Mouse (Mus musculus) midbrain, embryonic 11.5 days (tissue): ENCODE measurements around the gene Wnt4. TPM values are rescaled to one million over a fixed set of nuclear protein-coding genes. Genes with fewer than 3 reads are reported as not detected.

Experiments used
- ATAC-seq: fragments of 200-750 bp; cut with Nextera tagmentation; 2 replicates; pipeline ENCODE4 v1.8.0; 2017; ENCODE audit warnings: moderate TSS enrichment, moderate library complexity; ENCODE audit not compliant: low FRiP score
- DNase-seq: peaks from one replicate; pipeline ENCODE4 v3.0.0; 2015; ENCODE audit warnings: low spot score; ENCODE audit errors: missing footprints
- H3K27ac ChIP-seq: fragments of 300-500 bp; sonication (generic); 2 replicates; pipeline ENCODE4 v1.5.1; 2014; ENCODE audit warnings: low read depth, low read length
- H3K27me3 ChIP-seq: fragments of 300-500 bp; sonication (generic); 2 replicates; pipeline ENCODE4 v1.6.1; 2014; ENCODE audit warnings: mild to moderate bottlenecking, low read length, moderate library complexity, mixed read lengths; ENCODE audit not compliant: control insufficient read depth, insufficient read depth
- H3K36me3 ChIP-seq: fragments of 300-500 bp; sonication (generic); 2 replicates; pipeline ENCODE4 v1.6.1; 2014; ENCODE audit warnings: mild to moderate bottlenecking, low read length, moderate library complexity, mixed read lengths; ENCODE audit not compliant: control insufficient read depth, insufficient read depth
- H3K4me1 ChIP-seq: fragments of 300-500 bp; sonication (generic); 2 replicates; pipeline ENCODE4 v1.6.1; 2014; ENCODE audit warnings: low read length; ENCODE audit not compliant: control insufficient read depth, insufficient read depth
- H3K4me2 ChIP-seq: fragments of 300-500 bp; sonication (generic); 2 replicates; pipeline ENCODE4 v1.6.1; 2014; ENCODE audit warnings: mild to moderate bottlenecking, moderate library complexity
- H3K4me3 ChIP-seq: fragments of 300-500 bp; sonication (generic); 2 replicates; pipeline ENCODE4 v1.5.1; 2014; ENCODE audit warnings: low read depth, low read length
- H3K9ac ChIP-seq: fragments of 300-500 bp; sonication (generic); 2 replicates; pipeline ENCODE4 v1.6.1; 2014; ENCODE audit warnings: low read length
- H3K9me3 ChIP-seq: fragments of 300-500 bp; sonication (generic); 2 replicates; pipeline ENCODE4 v1.6.1; 2016; ENCODE audit warnings: low read length; ENCODE audit not compliant: control insufficient read depth
- WGBS: fragments of 180-500 bp; shearing (Covaris S2); extraction: QIAGEN DNeasy Blood & Tissue Kit; methylation state at CpG from one replicate; pipeline ENCODE4 v1.1.7; 2014; 5-methylcytosine and 5-hydroxymethylcytosine counted together
- polyA plus RNA-seq: library from polyadenylated mRNA; unstranded; fragments of >200 nt; fragmentation: Nextera tagmentation; extraction: Ambion mirVana; gene quantifications from 2 replicates; pipeline ENCODE4 v1.2.1, GENCODE M21; 2014

Gene Wnt4
- polyA plus RNA-seq, 1 experiment from 2014 or later = 1.4 TPM

DNA sequence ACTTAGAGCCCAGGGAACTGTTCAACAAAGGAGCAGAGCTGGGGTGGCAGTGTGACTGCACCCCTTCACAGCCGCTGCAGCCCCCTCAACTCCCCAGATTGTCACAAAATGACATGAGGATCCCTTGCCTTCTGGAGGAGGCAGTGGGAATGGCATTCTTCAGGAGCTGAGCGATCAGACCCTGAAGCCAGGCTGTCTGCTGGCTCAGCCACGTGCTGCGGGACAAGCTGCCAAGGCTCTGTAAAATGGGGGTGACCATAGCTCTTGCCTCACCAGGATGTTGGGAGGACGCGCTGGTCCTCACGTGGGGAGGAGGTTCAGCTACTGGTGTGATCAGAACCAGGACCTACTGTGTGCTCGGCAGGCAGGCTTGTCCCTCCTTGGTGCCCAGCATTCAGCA lies 17.7 kb downstream of the Wnt4 start:
- Histone ChIP-seq H3K9me3 (no peaks in the 10 kb centered on the region), H3K4me2 (no peak overlapping the region), H3K9ac (no peak overlapping the region), H3K4me3 (no peak overlapping the region), H3K27ac (no peak overlapping the region), H3K4me1 (no peaks in the 10 kb centered on the region), H3K27me3 (no peaks in the 10 kb centered on the region), H3K36me3 (no peaks in the 10 kb centered on the region)
- DNase-seq (no peak), ATAC-seq (no peak)
- WGBS = 82% methylated on average over 8 of the region's 8 CpGs

DNA sequence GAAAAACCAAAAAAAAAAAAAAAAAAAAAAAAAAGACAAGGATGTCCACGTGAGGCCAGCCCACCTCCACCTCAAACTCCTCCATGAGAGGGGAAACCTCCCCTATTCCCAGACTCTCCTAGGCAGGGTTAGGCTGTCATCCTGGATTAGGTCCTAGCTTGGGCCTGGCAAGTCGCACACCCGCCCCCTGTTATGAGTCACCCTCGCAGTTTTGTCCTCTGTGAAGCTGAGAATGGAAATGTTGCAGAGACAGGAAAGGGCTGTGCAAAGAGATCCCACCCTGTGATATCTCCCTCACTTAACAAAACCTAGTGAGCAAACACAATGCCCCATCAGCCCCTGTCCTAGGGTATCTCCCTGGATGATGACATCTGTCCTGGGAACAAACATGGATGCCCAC lies 20.3 kb downstream of the Wnt4 start:
- H3K9me3 ChIP-seq = no peaks in the 10 kb centered on the region
- 90% methylated on average over 4 of the region's 4 CpGs for WGBS

GRCm38 (mm10) chr4:137298406-137298805 lies 21.1 kb downstream of the Wnt4 start:
- Histone ChIP-seq H3K4me3 (no peak overlapping the region), H3K27me3 (no peaks in the 10 kb centered on the region), H3K9ac (no peak overlapping the region), H3K4me2 (no peak overlapping the region), H3K9me3 (no peaks in the 10 kb centered on the region), H3K4me1 (peaks cover 5% of the 10 kb centered on the region), H3K36me3 (no peaks in the 10 kb centered on the region), H3K27ac (no peak overlapping the region)
- DNase-seq = no peak
- WGBS = 87% methylated on average over 8 of the region's 8 CpGs
- no peak for ATAC-seq

More for the DNA sequence above, 20.3 kb downstream of the Wnt4 start:
- ATAC-seq (no peak), DNase-seq (no peak)
- Histone ChIP-seq H3K36me3 (no peaks in the 10 kb centered on the region), H3K4me3 (no peak overlapping the region), H3K27ac (no peak overlapping the region), H3K27me3 (no peaks in the 10 kb centered on the region), H3K4me2 (no peak overlapping the region), H3K9ac (no peak overlapping the region), H3K4me1 (peaks cover 5% of the 10 kb centered on the region)

DNA sequence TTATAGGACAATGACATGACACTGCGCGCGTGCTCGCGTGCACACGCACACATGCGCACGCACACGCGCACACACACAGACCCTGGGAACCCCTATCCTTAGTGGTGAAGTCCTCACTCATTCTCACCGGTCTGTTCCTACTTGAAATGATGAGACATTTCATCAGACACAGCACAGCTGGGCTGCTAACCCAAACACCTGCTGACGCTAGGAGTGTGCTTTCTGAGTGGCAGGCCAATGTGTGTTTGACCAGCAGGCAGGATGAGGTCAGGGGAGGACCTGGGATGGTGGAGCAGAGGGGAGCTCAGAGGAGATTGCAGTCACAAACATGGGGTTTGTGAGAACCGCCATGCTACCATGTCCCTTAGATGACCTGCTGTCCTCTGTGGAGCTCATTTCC lies 22.9 kb downstream of the Wnt4 start:
- no peak overlapping the region for H3K4me3 ChIP-seq
- no peak overlapping the region for H3K9ac ChIP-seq
- H3K4me1 ChIP-seq = peaks cover 5% of the 10 kb centered on the region
- no peak overlapping the region for H3K27ac ChIP-seq
- ATAC-seq (no peak), DNase-seq (no peak)
- no peak overlapping the region for H3K4me2 ChIP-seq
- H3K27me3 ChIP-seq = no peaks in the 10 kb centered on the region
- WGBS = 94% methylated on average over 13 of the region's 13 CpGs
- H3K9me3 ChIP-seq = no peaks in the 10 kb centered on the region
- H3K36me3 ChIP-seq = no peaks in the 10 kb centered on the region

DNA sequence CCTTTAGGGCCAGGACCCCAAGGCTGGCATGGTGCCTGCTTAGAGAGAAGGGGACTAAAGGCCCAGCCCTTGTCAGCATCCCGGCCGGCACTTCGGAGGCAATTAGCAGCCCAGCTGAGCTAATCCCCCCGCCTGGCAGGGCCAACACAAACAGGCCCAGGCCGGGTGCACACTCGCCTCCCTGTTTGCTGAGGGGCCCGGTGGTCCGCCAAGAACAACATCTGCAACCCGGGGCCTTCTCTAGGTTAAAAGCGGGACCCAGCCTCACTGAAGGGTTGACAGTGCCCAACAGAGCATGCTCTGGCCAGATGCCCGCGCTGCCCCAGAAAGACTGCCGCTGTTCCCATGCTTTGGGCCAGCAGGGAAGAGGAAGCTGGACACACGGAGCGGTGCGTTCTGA lies 24.3 kb downstream of the Wnt4 start:
- Histone ChIP-seq H3K4me2 (no peak overlapping the region), H3K36me3 (no peaks in the 10 kb centered on the region), H3K9me3 (no peaks in the 10 kb centered on the region), H3K9ac (no peak overlapping the region), H3K4me1 (peaks cover 5% of the 10 kb centered on the region), H3K27me3 (no peaks in the 10 kb centered on the region), H3K4me3 (no peak overlapping the region), H3K27ac (no peak overlapping the region)
- DNase-seq = no peak
- ATAC-seq = no peak
- WGBS = 59% methylated on average over 16 of the region's 16 CpGs

DNA sequence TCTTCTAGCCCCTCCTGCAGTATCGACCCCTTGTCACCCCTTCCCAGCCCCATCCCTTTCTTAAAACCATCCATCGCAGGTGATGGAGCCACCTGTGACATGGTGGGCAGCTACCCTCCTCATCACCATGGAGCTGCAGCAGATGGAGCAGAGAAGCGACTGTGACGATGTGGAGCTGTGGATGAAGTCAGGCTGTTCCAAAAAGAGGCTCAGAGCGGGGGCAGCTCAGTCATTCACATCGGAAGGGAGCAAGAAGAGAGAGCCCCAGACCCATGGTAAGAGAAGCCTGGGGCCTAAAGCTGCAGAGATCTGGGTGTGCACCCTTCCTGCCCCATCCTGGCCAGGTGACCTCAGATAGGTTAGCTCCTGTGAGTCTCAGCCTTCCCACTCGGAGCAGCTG lies 26.8 kb downstream of the Wnt4 start:
- Histone ChIP-seq H3K4me2 (no peak overlapping the region), H3K4me1 (peaks cover 7% of the 10 kb centered on the region), H3K27me3 (no peaks in the 10 kb centered on the region), H3K4me3 (no peak overlapping the region), H3K9ac (no peak overlapping the region), H3K36me3 (no peaks in the 10 kb centered on the region), H3K27ac (no peak overlapping the region), H3K9me3 (no peaks in the 10 kb centered on the region)
- 96% methylated on average over 7 of the region's 7 CpGs for WGBS
- no peak for DNase-seq
- no peak for ATAC-seq

DNA sequence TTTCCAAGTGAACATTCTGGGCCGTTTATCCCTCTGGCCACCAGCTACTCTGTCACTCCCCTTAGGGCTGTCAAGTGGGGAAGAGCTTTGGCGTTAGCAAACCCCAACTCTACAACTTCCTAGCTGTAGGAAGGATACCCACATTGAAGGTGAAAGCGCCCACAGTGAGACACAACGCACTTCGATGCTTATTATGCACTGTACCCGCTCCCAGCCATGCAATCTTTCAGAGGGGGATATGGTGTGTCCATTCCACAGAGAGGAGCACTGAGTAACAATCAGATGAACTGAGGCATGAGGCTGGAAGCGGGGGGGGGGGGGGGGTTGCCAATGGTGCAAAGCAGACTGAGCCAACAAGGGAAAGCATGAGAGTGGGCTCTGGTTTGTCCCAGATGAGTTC lies 27.8 kb downstream of the Wnt4 start:
- DNase-seq = no peak
- no peak for ATAC-seq
- no peaks in the 10 kb centered on the region for H3K27me3 ChIP-seq
- H3K9me3 ChIP-seq = no peaks in the 10 kb centered on the region
- no peak overlapping the region for H3K4me2 ChIP-seq
- H3K4me3 ChIP-seq = no peak overlapping the region
- H3K27ac ChIP-seq = no peak overlapping the region
- no peak overlapping the region for H3K9ac ChIP-seq
- WGBS = 87% methylated on average over 7 of the region's 7 CpGs
- no peaks in the 10 kb centered on the region for H3K36me3 ChIP-seq
- H3K4me1 ChIP-seq = peaks cover 7% of the 10 kb centered on the region

GRCm38 (mm10) chr4:137305831-137306576 lies 28.7 kb downstream of the Wnt4 start:
- Histone ChIP-seq H3K4me3 (no peak overlapping the region), H3K9me3 (no peaks in the 10 kb centered on the region), H3K9ac (no peak overlapping the region), H3K36me3 (no peaks in the 10 kb centered on the region), H3K4me1 (peaks cover 7% of the 10 kb centered on the region), H3K4me2 (no peak overlapping the region), H3K27me3 (no peaks in the 10 kb centered on the region), H3K27ac (no peak overlapping the region)
- 75% methylated on average over 13 of the region's 13 CpGs for WGBS
- DNase-seq (no peak), ATAC-seq (no peak)

DNA sequence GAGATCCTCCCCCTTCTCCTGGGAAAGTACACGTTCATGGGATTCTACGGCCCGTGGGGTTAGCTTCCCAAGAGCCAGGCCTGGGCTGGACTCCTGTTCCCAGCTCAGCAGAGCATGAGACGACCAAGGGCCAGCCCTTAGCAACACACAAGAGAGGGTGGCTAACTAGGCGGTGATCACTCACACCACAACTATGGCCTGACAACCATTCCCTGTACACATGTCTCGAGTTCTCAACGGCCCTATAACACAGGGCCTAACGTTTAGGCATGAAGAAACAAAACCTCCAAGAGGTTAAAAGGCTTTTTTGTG lies 29.2 kb downstream of the Wnt4 start:
- WGBS = 60% methylated on average over 8 of the region's 8 CpGs
- ATAC-seq (no peak), DNase-seq (no peak)
- no peaks in the 10 kb centered on the region for H3K9me3 ChIP-seq
- no peak overlapping the region for H3K4me2 ChIP-seq
- no peak overlapping the region for H3K27ac ChIP-seq
- no peak overlapping the region for H3K9ac ChIP-seq
- no peaks in the 10 kb centered on the region for H3K27me3 ChIP-seq
- peaks cover 6% of the 10 kb centered on the region for H3K4me1 ChIP-seq
- no peak overlapping the region for H3K4me3 ChIP-seq
- H3K36me3 ChIP-seq = no peaks in the 10 kb centered on the region
